Mouse (Mus musculus) limb, embryonic 14.5 days (tissue): ENCODE measurements around the gene Serpine2. TPM values are rescaled to one million over a fixed set of nuclear protein-coding genes. Genes with fewer than 3 reads are reported as not detected.

ENCODE experiments used
- ATAC-seq: fragments of 200-750 bp; cut with Nextera tagmentation; 2 replicates; pipeline ENCODE4 v1.8.0; 2017; ENCODE audit warnings: low read depth, moderate number of reproducible peaks, moderate TSS enrichment; ENCODE audit not compliant: low FRiP score
- DNase-seq: peaks from one replicate; pipeline ENCODE4 v3.0.0-alpha.2; 2015; ENCODE audit warnings: low spot score
- H3K27ac ChIP-seq: fragments of 300-500 bp; sonication (generic); replicated peaks from 2 replicates; pipeline ENCODE4 v1.5.1; 2014; ENCODE audit warnings: low read depth, mild to moderate bottlenecking, low read length, moderate library complexity, mixed read lengths
- H3K27me3 ChIP-seq: fragments of 300-500 bp; sonication (generic); 2 replicates; pipeline ENCODE4 v1.6.1; 2014; ENCODE audit warnings: low read length, mixed read lengths; ENCODE audit not compliant: control insufficient read depth, insufficient read depth
- H3K36me3 ChIP-seq: fragments of 300-500 bp; sonication (generic); 2 replicates; pipeline ENCODE4 v1.6.1; 2014; ENCODE audit warnings: mild to moderate bottlenecking, low read length, moderate library complexity, mixed read lengths; ENCODE audit not compliant: control insufficient read depth, insufficient read depth
- H3K4me1 ChIP-seq: fragments of 300-500 bp; sonication (generic); 2 replicates; pipeline ENCODE4 v1.6.1; 2014; ENCODE audit warnings: antibody characterized with exemption, low read length, mixed read lengths; ENCODE audit not compliant: control insufficient read depth, insufficient read depth
- H3K4me2 ChIP-seq: fragments of 300-500 bp; sonication (generic); replicated peaks from 2 replicates; pipeline ENCODE4 v1.6.1; 2014; ENCODE audit warnings: low read depth, mild to moderate bottlenecking, low read length, moderate library complexity; ENCODE audit not compliant: severe bottlenecking
- H3K4me3 ChIP-seq: fragments of 300-500 bp; sonication (generic); replicated peaks from 2 replicates; pipeline ENCODE4 v1.5.1; 2014; ENCODE audit warnings: low read length
- H3K9ac ChIP-seq: fragments of 300-500 bp; sonication (generic); 2 replicates; pipeline ENCODE4 v1.6.1; 2014; ENCODE audit warnings: mild to moderate bottlenecking, low read depth, low read length, moderate library complexity; ENCODE audit not compliant: severe bottlenecking
- H3K9me3 ChIP-seq: fragments of 300-500 bp; sonication (generic); 2 replicates; pipeline ENCODE4 v1.6.1; 2016; ENCODE audit warnings: low read length; ENCODE audit not compliant: control insufficient read depth
- POLR2A ChIP-seq: fragments of 200-500 bp; IDR thresholded peaks from 2 replicates; pipeline ENCODE4 v1.8.0; 2012; ENCODE audit warnings: inconsistent platforms, mild to moderate bottlenecking, moderate library complexity, borderline replicate concordance; ENCODE audit not compliant: insufficient read depth, insufficient read length; ENCODE audit errors: extremely low read depth
- WGBS: fragments of 180-500 bp; shearing (Covaris S2); extraction: QIAGEN DNeasy Blood & Tissue Kit; methylation state at CpG from one replicate; pipeline ENCODE4 v1.1.7; 2014; 5-methylcytosine and 5-hydroxymethylcytosine counted together
- polyA plus RNA-seq, 2 experiments: library from polyadenylated mRNA; depleted of rRNA in 1 of 2; stranded (reverse) in 1 of 2; unstranded in 1 of 2; fragments of >200 nt; fragmentation: Nextera tagmentation in 1 of 2; extraction: Ambion mirVana in 1 of 2; gene quantifications; 2 replicates each; pipeline versions ENCODE4 v1.2.1 to v1.2.3; 2012 to 2014

Serpine2 gene
- polyA plus RNA-seq, 2 experiments: 107 to 159 TPM

DNA sequence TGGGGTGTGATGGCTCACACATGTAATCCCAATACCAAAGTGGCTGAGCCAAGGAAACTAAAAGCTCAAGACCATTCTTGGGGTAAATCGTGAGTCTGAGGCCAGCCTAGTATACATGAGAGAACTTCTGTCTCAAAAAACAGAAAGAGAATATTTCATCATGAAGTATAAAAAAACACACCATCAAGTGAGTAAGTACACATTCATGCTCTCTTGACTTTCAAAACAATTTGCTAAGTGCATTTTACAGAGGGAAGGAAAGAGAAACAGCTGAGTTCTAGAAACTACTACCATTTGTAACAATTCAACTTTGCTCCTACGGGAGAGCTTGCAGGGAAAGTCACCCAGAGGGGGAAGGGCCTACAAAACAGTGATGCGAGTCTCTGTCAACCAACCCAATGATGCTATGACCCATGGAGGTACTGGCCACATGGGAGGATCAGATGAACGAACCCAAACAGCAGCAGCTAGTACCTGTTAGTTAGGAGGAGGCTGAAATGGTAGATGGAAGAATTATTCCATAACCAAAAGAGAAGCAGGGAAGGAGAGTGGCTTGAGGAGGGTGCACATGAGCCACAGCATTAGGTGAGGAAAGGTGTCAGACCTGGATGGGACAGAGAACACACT is 108.2 kb downstream of the Serpine2 start:
- Histone ChIP-seq H3K4me2 (no peak overlapping the region), H3K36me3 (no peaks in the 10 kb centered on the region), H3K9me3 (no peaks in the 10 kb centered on the region), H3K9ac (no peak overlapping the region), H3K4me1 (no peaks in the 10 kb centered on the region), H3K27me3 (no peaks in the 10 kb centered on the region), H3K4me3 (no peak overlapping the region), H3K27ac (no peak overlapping the region)
- DNase-seq: no peak
- TF ChIP-seq POLR2A: no peak
- no peak for ATAC-seq
- 85% methylated on average over 4 of the region's 4 CpGs for WGBS

DNA sequence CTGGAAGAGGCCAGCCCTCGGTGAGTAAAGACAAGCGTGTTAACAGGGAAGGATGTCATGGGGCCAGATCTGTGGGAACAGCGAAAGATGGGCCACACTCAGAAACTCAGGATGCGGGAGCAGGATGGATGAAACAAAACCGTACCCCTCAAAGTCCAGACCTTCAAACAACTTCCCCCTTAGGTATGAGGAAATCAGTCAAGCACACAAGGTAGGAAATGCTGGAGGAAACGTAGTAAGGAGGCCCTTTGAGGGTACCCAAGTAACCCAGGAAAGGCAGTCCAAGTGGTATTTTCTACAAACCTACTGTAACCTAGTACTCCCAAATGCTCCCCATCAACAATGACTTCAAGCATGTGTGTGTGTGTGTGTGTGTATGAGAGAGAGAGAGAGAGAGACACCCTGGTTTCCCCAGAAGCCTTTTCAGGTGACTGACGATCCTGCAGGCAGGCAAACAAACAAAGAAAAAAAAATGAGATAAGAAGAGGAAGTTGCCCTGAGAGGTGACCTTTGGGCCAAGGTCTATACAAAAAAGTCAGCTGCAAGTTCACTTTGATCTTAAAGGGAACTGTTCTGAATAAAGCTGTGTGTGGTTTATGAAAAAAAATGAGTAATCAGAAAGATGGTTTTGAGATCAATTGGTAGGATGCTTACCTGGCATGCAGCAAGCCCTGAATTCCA is 108.8 kb downstream of the Serpine2 start:
- WGBS: 83% methylated on average over 7 of the region's 7 CpGs
- Histone ChIP-seq H3K4me3 (no peak overlapping the region), H3K4me1 (no peaks in the 10 kb centered on the region), H3K4me2 (no peak overlapping the region), H3K9ac (no peak overlapping the region), H3K36me3 (no peaks in the 10 kb centered on the region), H3K9me3 (no peaks in the 10 kb centered on the region), H3K27me3 (no peaks in the 10 kb centered on the region), H3K27ac (no peak overlapping the region)
- no peak for TF ChIP-seq POLR2A
- no peak for DNase-seq
- ATAC-seq: no peak

DNA sequence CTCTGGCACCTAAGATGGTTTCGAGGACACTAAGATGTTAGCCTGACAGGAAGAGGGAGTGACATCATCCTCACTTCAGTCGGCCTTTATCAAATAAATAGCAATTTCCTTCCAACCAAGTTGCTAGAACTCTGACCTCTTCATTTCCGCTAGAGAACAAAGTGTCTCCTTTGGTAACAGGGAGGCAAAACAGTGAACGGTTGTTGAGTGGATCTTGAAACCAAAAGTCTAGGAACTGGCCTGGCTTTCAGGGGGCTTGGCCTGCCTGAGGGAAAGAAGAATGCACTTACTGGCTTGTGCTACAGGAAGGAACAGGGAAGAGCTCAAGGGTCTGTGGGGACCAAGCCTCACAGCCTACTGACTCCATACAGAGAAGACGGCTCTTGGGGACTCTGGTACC is 109.8 kb downstream of the Serpine2 start:
- no peak for TF ChIP-seq POLR2A
- Histone ChIP-seq H3K4me1 (no peaks in the 10 kb centered on the region), H3K4me3 (no peak overlapping the region), H3K4me2 (no peak overlapping the region), H3K9ac (no peak overlapping the region), H3K27ac (no peak overlapping the region), H3K9me3 (no peaks in the 10 kb centered on the region), H3K36me3 (no peaks in the 10 kb centered on the region), H3K27me3 (no peaks in the 10 kb centered on the region)
- no peak for ATAC-seq
- WGBS: 85% methylated on average over 5 of the region's 5 CpGs
- DNase-seq: no peak

DNA sequence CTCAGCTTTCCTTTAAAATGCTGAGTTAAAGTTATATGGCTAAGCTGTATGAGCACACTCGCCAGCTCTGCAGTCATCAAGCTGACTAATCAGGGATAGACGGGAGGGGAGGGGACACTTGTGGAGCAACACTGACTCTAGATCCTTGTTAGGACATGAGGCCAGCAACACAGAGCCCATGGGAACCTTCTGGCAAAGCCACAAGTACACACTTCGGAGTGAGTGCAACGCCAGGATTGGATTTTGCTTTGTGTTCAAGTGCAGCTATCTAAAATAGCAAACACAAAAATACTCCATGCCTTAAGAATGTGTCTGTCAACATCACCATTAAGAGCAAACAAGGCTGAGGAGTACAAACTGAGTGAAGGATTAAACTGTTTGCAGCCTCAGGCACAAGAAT is 114.9 kb downstream of the Serpine2 start:
- no peak overlapping the region for H3K4me3 ChIP-seq
- no peak for ATAC-seq
- H3K36me3 ChIP-seq: no peaks in the 10 kb centered on the region
- no peak for TF ChIP-seq POLR2A
- no peaks in the 10 kb centered on the region for H3K27me3 ChIP-seq
- H3K27ac ChIP-seq: no peak overlapping the region
- no peak overlapping the region for H3K9ac ChIP-seq
- H3K4me2 ChIP-seq: no peak overlapping the region
- no peak for DNase-seq
- H3K9me3 ChIP-seq: no peaks in the 10 kb centered on the region
- WGBS: 83% methylated on average over 4 of the region's 4 CpGs
- H3K4me1 ChIP-seq: no peaks in the 10 kb centered on the region

Other genes with a start within 250 kb of the Serpine2 start
- 6.6 and 9.2 TPM in 2 replicates for gene Ap1s3, start 189.2 kb downstream of the Serpine2 start, polyA plus RNA-seq (2012; rRNA removed)
- gene Ap1s3, start 189.2 kb downstream of the Serpine2 start, polyA plus RNA-seq (2014; fragmentation: Nextera tagmentation; extraction: Ambion mirVana): 0.69 and 0.95 TPM in 2 replicates
- 22.2 and 24.6 TPM in 2 replicates for gene Mrpl44, start 85.2 kb downstream of the Serpine2 start, polyA plus RNA-seq (2012; rRNA removed)
- gene Mrpl44, start 85.2 kb downstream of the Serpine2 start, polyA plus RNA-seq (2014; fragmentation: Nextera tagmentation; extraction: Ambion mirVana): 38.1 and 41.2 TPM in 2 replicates
- 20.8 and 22.1 TPM in 2 replicates for gene Wdfy1, start 85.0 kb downstream of the Serpine2 start, polyA plus RNA-seq (2012; rRNA removed)
- gene Wdfy1, start 85.0 kb downstream of the Serpine2 start, polyA plus RNA-seq (2014; fragmentation: Nextera tagmentation; extraction: Ambion mirVana): 31.1 and 37.1 TPM in 2 replicates